Mouse (Mus musculus): ENCODE measurements around the gene Gm20696.

Gene Gm20696

DNA sequence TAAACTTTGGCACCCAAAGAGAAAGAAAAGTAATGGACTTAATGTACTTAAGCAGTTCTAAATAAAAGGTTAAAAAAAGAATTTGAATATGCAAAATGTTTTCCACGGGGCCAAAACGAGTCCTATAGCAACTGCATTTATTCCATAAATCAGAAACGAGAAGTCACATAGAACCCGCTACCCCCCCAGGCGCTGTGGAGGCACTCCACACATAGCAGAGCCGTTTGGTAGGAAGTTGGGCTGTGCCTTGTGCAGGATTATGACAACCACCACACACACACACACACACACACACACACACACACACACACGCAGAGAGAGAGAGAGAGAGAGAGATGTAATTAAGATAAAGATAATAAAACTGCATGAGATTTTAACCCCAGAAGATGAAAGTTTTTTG lies 46.1 kb downstream of the Gm20696 start:
- peak; percentile 83 for DNase-seq

DNA sequence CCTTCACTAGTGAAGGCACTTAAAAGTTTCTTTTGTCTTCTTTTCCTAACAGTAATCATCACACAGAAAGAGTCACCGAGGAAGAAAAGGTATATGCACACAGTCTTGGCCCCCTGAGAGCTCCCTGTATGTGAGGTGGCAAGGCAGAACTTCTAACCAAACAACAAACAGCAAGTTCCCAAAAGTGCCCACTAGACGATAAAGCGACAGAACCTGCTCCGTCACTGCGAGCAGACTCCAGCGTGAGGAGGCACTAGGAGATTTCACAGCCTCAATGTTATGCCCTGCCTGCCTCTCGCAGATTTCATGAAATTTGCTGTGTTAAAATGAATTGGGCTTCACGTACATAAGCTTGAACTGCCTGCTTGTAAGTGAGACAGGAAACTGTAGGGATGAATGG lies 46.6 kb downstream of the Gm20696 start:
- peak; percentile 73 for DNase-seq

DNA sequence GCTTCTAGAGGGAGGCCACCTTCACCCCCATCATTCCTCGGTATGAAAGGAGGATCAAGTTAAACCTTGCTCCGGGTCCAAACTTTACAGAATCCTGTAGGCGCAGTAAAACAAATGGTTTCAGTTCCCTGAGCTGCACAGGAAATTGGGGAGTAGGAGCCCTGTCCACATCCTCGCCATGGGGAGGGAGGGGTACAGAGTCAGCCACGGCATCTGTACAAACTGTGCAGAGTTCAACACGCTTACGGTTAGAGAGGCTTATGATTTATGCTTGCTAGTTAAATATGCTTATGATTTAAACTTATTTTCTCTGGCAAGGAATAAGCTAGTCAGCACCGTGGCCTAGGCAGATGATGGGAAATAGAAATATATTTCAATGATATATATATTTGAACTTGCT lies 47.1 kb downstream of the Gm20696 start:
- peak; percentile 91 for DNase-seq

DNA sequence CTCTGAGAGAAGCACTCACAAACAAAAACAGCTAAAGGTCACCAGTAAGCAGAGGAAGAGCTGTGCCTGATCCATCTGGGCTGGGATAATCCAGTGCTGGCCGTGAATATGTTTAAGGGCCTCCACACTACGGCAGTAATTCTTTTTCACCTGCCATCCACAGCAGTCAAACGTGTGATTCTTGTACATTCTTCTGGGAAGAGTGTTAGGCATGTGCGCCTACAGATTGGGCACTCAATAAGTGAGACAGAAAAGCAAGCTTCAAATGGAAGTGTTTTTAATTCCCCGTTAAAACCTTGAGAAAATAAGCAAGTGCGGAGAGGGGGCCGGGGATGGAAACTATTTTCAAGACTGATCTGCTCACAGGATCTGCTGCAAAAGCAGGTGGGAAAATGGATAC lies 48.7 kb downstream of the Gm20696 start:
- DNase-seq: no peak

DNA sequence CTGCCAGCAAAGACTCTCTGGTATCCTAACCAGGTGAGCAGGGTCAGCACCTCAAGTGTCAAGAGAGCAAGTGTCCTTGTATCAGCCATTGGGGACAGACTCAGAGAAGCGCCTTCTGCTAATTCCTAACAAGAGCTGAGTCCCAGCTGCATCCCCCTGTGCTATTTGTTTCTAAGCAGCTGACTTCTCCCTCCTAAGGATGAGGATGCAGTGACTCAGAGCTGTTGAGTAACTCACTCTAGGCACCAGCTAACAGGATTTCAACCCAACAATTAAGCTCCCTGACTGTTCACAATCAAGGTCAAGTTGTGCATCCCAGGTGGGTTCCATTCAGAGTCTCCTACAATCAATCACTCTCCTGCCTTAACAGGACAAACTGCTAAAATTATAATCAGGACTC lies 49.2 kb downstream of the Gm20696 start:
- no peak for DNase-seq

DNA sequence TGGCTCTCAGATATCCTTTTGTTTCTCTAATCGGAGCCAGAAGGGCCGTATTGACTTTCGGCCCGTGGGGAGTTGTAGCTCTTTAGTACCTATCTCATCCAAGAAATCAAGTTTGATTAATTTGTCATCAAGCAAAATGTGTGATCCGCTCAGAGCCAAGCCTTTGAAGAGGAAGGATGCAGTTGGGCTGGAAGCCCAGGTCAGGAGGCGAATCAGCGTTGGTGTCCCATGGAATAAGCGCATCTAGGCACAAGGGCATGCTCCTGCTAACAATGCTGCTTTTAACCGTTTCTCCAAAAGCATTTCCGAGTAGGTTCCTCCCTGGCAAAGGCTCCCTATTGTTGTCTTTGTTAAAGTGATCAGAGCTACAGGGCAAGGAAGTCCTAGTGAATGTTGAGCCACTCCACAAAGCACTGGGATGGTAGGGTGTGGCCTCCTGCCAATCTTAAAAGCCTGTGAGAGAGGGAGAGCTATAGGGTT lies 51.3 kb downstream of the Gm20696 start:
- peak; percentile 95 for DNase-seq

DNA sequence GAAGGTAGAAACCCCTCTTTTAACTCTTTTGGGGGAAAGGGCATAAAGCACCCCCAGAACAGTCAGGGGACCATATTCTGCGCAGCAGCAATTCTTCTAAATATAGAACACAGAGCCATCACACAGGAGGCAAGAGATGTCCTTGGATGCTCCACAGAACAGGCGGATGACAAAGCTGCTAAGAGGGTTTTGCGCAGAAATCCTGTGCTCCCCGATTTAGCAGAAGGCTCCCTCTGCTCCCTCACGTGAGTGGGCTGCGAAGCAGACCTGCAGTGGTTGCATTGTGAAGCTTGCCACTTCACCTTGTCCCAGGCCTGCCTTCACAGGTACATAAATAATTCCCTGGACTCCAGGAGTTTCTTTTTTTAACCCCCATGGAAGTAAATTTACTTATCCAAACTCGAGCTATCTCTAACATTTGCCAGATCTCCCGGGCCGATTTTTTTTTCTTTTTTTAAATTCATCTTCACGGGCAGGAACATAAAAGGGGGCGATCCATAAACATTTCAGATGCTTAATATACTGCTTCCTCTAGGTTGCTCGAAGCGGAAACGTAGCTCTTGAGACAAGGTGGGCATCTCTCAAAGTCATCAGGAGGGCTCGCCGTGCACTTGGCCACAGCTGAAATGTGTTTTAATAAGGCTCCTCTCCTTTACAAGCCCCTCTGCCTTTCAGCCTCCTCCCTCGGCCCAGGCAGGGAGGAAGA lies 51.9 kb downstream of the Gm20696 start:
- no peak for DNase-seq

DNA sequence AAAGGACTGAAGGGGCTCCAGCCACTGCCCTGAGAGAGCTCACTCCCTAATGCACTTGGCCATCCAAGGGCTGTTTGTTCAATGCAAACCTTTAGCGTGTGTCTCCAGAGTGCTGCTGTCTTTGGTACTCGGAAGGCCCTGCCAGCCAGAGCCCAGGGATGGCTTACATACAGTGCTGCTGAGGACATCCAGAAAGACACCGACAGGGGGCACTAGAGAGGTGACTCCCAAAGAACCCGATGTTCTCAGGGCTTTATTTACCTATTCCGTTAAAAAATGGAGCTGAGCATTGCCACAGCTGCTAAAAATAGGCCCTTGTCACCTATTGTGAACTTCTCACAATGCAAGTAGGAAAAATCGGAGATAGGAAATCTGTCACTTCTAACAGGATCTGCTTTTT lies 54.7 kb downstream of the Gm20696 start:
- DNase-seq: peak; percentile 75

DNA sequence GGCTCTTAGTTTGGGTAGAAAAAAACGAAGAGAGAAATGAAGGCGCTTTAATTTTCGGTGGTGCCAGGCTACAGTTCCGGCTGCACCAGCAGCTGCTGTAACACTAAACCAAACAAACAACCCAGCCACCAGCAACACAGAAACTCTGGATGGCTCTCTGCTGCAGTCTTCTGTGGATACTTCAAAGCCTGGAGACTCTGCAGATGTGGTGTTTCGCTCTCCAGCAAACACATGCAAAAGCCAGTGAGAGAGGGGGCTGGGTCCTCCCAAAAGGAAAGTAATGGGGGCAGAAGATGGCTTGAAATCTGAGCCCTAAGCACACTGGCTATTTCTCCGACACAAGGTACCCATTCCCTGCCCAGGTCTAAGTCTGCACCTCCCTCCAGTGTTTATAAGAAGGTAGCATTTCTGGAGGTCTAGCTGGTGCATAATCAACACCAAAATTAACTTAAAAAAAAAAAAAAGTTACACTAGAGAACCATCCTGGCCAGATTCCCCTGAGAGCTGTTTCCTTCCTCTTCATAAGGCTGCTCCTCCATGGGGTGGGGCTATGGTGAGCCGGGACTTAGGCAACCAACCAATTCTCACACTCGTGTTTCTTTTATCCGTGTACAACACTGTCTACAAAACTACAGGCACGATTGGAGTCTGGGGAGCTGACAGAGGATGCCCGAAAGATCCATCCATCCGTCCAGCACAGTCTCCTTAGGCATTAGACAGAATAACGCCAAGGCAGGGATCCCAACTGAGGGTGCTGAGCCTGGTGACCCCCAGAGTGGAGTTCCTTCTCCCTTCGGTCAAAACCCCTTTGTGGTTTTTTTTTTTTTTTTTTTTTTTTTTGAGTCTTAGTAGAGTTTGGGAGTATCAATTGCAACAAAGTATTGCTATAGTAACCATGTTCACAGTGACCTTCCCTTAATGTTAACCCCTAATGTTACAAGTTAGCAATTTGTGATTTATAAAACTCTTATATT lies 55.9 kb downstream of the Gm20696 start:
- peak; percentile 92 for DNase-seq

DNA sequence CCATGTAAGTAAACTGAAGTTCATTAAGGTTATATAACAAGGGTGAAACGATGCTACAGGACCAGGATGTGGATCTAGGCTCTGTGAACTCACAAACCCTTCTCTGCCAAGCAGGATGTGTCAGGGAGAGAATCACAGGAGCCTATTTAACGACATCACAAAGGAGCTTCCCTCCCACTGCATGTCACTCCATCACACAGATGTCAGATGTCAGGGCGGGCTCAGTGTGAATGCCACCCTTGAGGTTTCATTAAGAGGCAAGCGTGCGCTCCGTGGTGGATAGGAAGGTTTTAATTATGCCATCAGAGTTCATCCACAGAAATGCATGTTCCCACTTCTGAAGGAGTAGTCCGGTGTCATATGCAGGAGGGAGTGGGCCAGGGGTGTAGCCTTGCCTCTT lies 60.5 kb downstream of the Gm20696 start:
- no peak for DNase-seq

DNA sequence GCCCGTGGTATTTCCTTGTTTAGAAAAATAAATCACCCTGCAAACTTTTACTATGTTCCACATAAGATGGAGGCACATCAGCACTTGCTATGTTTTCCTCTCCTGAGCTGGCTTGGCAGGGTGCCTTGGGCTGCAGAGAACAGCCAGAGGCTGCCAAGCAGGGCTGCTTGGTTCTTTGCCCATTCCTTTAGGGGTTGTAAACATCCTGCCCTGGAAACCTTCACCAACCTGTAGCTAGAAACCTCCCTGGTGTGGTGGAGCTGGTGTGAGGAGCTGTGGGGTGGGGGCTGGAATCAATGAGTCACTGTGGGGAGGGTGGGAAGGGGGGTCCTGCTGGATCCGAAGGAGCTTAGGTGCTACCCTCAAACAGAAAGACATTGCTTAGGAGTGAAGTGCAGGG lies 61.8 kb downstream of the Gm20696 start:
- DNase-seq: no peak

DNA sequence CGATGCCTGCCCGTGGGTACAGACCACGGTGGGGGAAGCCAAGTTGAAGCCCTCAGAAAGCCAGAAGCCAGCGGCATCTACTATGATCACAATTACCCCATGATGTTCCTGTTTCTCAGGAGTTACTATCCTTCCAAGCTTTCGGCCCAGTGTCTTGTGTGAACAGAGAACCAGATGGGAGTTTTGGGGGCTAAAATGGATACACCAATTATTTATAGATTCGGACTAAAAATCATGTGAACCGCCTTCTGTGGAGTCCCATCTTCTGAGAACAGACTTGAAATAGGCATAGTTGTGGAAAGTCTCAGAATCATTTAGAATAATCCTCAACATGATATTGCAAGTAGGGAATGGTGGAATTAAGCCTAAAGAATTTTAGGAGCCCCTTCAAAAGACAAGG lies 64.2 kb downstream of the Gm20696 start:
- DNase-seq: no peak

DNA sequence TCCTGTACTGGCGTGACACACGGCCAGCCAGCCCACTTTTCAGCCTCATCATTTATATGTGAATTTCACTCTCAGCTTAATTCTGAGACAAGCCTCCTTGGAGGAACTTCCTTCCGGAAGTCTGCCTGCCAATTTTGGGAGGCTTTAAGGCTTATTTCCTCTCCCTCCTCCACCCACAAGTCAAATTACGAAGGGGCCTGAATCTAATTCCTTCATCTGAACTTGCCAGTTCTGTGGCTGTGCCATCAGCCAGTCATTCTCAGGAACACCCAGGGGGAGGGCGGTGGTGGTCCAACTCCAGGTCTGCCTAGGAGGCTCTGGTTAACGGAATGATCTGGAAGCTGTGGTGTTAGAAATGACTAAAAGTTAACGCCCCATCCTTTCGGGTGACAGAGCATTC lies 65.7 kb downstream of the Gm20696 start:
- DNase-seq: peak; percentile 89

DNA sequence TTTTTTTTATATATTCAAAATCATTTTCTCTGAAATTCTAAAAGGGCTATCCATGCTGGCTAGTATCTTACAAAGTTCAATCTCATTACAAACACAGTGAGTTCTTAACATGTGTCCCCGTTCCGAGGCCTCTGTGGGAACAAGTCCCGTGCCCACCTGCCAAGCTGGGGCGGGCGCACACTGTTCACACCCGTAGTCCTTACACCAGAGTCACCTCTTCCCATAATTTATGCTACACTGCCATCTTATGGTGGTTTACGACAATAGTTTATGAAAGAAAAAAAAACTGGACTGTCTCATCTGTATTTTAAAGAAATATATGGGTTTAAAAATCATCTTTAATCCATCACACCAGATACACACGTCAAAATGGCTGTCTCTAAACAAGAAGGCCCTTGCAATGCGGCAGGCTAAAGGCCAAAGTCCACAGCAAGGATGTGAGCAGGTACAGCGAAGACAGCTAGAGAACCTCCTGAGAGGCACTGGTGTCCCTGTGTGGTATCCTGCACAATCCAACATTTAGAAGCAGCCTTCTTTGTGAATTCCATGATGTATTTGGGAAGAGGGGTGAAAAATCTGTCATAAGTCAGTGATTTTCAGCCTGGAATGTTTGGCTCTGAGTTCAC lies 66.3 kb downstream of the Gm20696 start:
- no peak for DNase-seq

DNA sequence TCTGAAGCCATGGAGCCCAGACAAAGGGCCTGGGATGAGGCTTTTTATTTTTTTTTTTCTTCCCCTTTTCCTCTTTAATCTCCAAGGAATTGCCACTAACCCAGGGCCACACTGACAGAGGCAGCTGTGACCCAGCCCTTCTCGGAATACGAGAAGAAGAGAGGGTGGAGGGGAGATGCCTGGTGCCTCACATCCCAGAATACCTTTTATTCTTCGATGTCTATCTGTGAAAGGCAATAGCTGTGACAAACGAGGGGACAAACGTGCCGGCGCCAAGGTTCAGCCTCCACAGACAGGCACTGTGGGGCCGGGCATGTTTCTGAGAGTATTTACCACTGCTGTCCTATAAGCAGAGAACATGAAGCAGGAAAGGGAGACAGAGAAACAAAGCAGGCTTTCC lies 66.9 kb downstream of the Gm20696 start:
- no peak for DNase-seq

DNA sequence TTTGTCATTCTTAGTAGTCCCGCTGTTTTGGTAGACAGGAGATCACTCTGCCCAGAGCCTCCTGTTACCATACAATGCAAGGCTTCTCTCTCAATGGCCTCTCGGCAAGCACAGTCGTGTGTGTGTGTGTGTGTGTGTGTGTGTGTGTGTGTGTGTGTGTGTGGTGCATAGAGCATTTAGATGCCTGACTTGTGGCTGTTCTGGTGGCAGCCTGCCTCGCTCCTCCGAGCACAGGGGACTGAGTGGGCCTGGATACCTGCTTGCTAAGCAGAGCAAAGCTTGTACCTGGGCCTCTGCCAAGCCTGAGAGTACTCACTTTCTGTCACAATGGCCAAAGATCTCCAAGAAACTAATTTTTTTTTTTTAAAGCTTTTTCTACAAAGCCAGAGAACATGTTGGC lies 67.4 kb downstream of the Gm20696 start:
- DNase-seq: no peak

DNA sequence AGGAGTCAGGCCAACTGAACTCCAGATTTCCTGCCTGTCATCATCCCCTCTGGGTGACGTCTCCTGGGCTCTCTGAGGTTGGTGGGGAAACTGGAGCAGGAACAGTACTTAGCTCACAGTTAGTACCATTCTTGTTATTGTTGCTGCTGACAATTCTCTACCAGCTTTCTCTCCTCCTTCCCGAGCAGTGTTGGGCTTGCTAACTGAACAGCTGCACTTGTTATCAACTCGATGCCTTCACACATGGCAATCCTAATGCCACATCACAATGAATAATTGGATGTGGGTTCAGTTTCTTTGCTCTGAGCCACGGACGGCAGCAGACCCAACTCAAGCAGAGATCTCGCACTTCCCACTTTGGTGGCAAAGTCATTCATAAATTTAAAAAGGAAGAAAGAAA lies 89.6 kb downstream of the Gm20696 start:
- DNase-seq: no peak

DNA sequence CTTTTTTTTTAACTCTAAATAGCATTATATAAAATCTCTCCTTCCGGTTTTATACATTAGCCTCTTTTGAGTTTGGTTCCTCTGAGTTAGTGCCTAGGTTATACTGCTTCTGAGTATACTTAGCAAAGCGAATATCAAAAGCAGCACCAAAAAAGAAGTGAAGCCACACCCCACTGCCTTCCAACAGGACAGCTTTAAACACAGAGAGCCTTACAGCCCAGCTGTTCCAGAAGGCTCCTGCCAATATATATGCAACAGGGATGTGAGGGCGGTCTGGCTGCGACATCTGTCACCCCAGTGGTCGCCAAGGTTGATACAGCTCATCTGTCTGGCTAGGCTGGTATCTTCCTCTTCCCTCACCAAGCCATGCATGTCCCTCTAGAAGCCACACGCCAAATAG lies 91.0 kb downstream of the Gm20696 start:
- no peak for DNase-seq

DNA sequence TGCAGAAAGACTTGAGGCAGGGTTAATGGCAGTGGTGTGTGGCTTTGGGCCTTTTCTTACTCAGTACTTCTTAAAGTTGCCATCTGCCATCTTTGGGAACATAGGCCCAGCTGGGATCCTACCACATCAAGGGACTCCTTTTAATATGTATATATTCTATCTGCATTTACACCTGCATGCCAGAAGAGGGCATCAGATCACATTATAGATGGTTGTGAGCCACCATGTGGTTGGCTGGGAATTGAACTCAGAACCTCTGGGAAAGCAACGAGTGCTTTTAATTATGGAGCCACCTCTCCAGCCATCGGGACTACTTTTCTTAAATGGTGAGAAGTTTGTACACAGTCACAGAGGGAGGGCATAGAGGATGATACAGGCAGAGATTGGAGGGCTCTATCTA lies 93.3 kb downstream of the Gm20696 start:
- no peak for DNase-seq

DNA sequence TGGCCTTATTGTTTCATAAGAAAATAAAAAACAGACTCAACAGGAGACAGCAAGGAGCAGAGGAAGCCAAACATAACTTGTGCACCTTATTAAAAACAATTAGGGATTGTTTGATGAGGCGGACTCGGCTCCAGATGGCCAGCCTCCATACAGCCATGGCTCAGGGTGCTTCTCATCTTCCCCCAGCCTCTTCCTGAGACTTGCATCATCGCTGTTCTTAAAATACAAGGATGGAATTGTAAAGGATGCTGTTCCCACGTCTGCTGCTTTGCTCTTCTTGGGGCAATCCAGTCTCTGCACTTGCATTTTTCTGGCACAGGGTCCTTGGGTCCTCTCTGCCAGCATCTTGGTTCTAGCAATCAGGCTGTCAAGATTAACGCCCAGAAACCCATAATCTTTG lies 94.5 kb downstream of the Gm20696 start:
- DNase-seq: no peak

DNA sequence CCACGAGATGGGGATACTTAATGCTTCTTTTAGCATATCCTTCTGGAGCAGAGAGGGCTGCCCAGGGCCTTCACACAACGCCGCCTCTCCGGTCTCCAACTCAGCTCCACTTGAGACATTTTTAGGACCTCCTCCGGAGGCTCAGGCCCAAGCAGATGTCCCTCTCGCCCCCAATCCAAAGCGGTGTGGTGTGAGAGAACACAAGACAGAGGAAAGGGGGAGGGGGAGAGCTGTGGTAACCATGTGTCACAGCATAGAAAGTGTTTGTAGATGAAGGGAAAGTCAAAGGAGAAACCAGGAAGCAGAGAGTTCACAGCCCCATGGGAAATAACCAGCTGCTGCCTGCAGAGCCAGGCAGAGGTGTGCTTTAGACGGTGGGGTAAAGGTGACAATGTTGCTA lies 99.7 kb downstream of the Gm20696 start:
- DNase-seq: no peak

DNA sequence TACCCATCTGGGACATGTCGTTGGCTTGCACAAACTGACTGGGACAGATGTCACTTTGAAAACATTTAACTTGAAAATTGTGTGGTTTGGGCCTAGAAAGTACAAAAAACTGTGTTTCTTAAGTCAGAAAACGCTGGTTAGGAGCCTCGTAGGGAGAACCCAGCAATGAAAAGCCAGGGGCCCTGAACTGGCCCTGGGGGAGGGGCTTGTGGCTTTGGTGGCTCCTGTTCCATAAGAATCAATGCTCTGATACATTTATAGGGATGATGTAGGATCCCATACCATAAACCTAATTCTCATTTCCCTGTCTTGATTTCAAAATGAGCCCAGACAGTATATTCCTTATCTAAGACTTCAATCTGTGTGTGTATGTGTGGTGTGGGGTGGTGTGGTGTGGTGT lies 101.8 kb downstream of the Gm20696 start:
- DNase-seq: no peak

DNA sequence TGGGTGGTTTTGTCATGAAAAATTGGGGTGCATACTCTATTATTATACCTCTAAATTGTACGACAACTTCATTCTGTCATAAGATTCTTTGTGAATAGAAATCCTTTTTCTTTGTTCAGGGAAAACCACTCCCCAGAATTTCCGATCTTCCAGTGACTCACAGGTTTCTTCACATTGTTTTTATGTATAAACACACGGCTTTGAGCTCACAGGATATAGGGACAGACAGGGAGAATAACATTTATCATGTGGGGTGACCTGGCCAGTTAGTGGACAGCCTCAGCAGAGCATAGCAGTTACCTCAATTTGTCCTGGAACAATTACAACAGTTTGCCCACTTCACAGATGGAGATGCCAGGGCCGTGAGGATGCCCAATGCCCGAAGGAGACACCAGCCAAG lies 109.6 kb downstream of the Gm20696 start:
- DNase-seq: no peak

DNA sequence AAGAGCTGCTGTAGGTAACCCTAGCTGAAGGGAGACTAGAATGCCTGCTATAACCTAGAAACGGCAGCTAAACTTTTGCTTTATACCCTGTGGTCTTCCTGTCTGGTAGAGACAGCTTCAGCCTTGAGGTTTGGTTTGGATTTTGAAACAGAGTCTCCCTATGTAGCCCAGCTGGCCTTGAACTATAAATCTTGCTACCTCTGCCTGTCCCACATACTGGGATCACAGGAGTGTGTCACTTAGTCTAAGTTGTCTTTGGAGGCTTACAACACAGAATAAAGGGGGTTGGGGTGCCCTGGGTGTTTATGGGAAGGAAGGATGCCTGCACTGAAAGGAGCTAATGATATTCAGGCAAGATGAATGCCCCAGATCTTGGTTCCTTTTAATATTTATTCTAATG lies 113.8 kb downstream of the Gm20696 start:
- DNase-seq: no peak

All from heart, adult 11 months (tissue).